In genomic region chr7:63933905-63934304, GRCm38 (mm10) we compare ENCODE assay signal across 14 mouse cellular contexts. TPM values are rescaled to one million over a fixed set of nuclear protein-coding genes. Genes with fewer than 3 reads are reported as not detected.
DNase-seq lines count a peak whose midpoint lies in the region; ATAC-seq and TF ChIP-seq lines count a peak whose summit lies in the region.
"Had no signal": no experiment of that assay in that cellular context is flagged by ENCODE, and none has a peak within 500 bp of the region (broad histone marks: within the 10 kb centered on the region; RNA-seq: fewer than 3 reads in every experiment).

No protein-coding gene starts in this region.

- dilution Hi-C loops in CH12.LX (cut with MboI; ENCODE audit: extremely low pct_ligation_motif_present, extremely low pct_unique_long_range_greater_than_20kb, low sequenced_read_pairs): no loop called here

- no peaks in the 10 kb centered on the region for H3K27me3 ChIP-seq in heart, adult 2 months (ENCODE audit: control insufficient read depth, insufficient read depth, low read length)
- no peaks in the 10 kb centered on the region for H3K27me3 ChIP-seq in CH12.LX (replicated peaks)
- H3K27me3 ChIP-seq in liver, embryonic 15.5 days: no peaks in the 10 kb centered on the region
- H3K27me3 ChIP-seq: embryonic facial prominence, embryonic 13.5 days; heart, embryonic 15.5 days; limb, embryonic 12.5 days; stomach, embryonic 15.5 days had no signal

- H3K9ac ChIP-seq in heart, adult 2 months (ENCODE audit: low read depth, low read length): peak overlapping the region; percentile 18
- H3K9ac ChIP-seq in CH12.LX (ENCODE audit: insufficient read depth, low read depth): no peak overlapping the region
- H3K9ac ChIP-seq in liver, embryonic 15.5 days: 0 out of 2 replicates have a peak overlapping the region, but pooled peaks have one; percentile 22
- H3K9ac ChIP-seq: embryonic facial prominence, embryonic 13.5 days; limb, embryonic 12.5 days; stomach, embryonic 15.5 days had no signal

- peak overlapping the region; percentile 4; the same call in 1 of the 2 replicates for H3K4me3 ChIP-seq in heart, adult 2 months
- H3K4me3 ChIP-seq in CH12.LX (replicated peaks in 1 of 3; ENCODE audit: low read depth in 2 of 3, low read length in 2 of 3, poor library complexity in 1 of 3): no peak overlapping the region
- peak overlapping the region; percentile 54 for H3K4me3 ChIP-seq in bone marrow, adult 2 months (replicated peaks; ENCODE audit: control insufficient read depth, low read depth, low read length)
- peak overlapping the region; percentile 91; the same call in 1 of the 2 replicates for H3K4me3 ChIP-seq in liver, embryonic 15.5 days (replicated peaks)
- H3K4me3 ChIP-seq: embryonic facial prominence, embryonic 13.5 days; heart, embryonic 15.5 days; limb, embryonic 12.5 days; stomach, embryonic 15.5 days had no signal

- TF ChIP-seq RAD21 in CH12.LX (IDR thresholded peaks at IDR 0.05; ENCODE audit: low read depth, low read length): no peak

- H3K36me3 ChIP-seq in heart, adult 2 months (ENCODE audit: control insufficient read depth, insufficient read depth, low read length): peaks cover 18% of the 10 kb centered on the region
- H3K36me3 ChIP-seq in CH12.LX (replicated peaks in 1 of 2; ENCODE audit: control insufficient read depth in 1 of 2, insufficient read depth in 1 of 2, low read length in 1 of 2): peaks cover 0 to 3% of the 10 kb centered on the region in 2 experiments
- no peaks in the 10 kb centered on the region for H3K36me3 ChIP-seq in liver, embryonic 15.5 days (replicated peaks)
- H3K36me3 ChIP-seq: embryonic facial prominence, embryonic 13.5 days; heart, embryonic 15.5 days; limb, embryonic 12.5 days; stomach, embryonic 15.5 days had no signal

- H3K4me2 ChIP-seq in CH12.LX (ENCODE audit: insufficient read depth, low read depth, poor library complexity, severe bottlenecking): no peak overlapping the region
- H3K4me2 ChIP-seq in liver, embryonic 15.5 days: peak overlapping the region; percentile 100
- H3K4me2 ChIP-seq: embryonic facial prominence, embryonic 13.5 days; heart, embryonic 15.5 days; limb, embryonic 12.5 days; stomach, embryonic 15.5 days had no signal

- intact Hi-C loops in heart, adult 2 months (cut with DNase I): loop anchor here (2.0 to 10.0 kb wide), 2 partner anchors 37 to 221 kb away; partner anchors contain the start of gene Trpm1
- intact Hi-C loops in heart, postnatal 10 days (cut with DNase I): loop anchor here (10.0 kb wide), 1 partner anchor 221 kb away; the partner anchor contains the start of gene Trpm1

- DNase-seq in heart, adult 2 months: peak in 1 of 2 experiments; percentile 37
- no peak for DNase-seq in heart, postnatal 10 days
- peak; percentile 28 for DNase-seq in CH12.LX (ENCODE audit: extremely low read depth)
- DNase-seq in frontal cortex, postnatal 25 days (ENCODE audit: low spot score in 2 of 2): no peak
- DNase-seq in layer of hippocampus, postnatal 10 days (ENCODE audit: low spot score in 2 of 2): no peak
- DNase-seq: kidney, adult 18-20 months had no signal

- peaks cover 28% of the 10 kb centered on the region for H3K4me1 ChIP-seq in heart, adult 2 months (ENCODE audit: control insufficient read depth, insufficient read depth, low read length)
- H3K4me1 ChIP-seq in CH12.LX (ENCODE audit: control insufficient read depth in 1 of 2, insufficient read depth in 2 of 2): peaks cover 7 to 46% of the 10 kb centered on the region in 2 experiments
- peaks cover 10% of the 10 kb centered on the region for H3K4me1 ChIP-seq in bone marrow, adult 2 months (ENCODE audit: control insufficient read depth, insufficient read depth, low read length)
- H3K4me1 ChIP-seq in liver, embryonic 15.5 days (replicated peaks): peaks cover 97% of the 10 kb centered on the region

- no peak for TF ChIP-seq CTCF in heart, adult 2 months (IDR thresholded peaks at IDR 0.05)
- TF ChIP-seq CTCF in CH12.LX (conservative IDR thresholded peaks at IDR 0.05 in 1 of 2, IDR thresholded peaks at IDR 0.05 in 1 of 2; ENCODE audit: low read depth in 2 of 2, low read length in 2 of 2): no peak
- no peak for TF ChIP-seq CTCF in bone marrow, adult 2 months (IDR thresholded peaks at IDR 0.05; ENCODE audit: control insufficient read depth, insufficient read depth, low read length)

- no peaks in the 10 kb centered on the region for H3K9me3 ChIP-seq in CH12.LX (replicated peaks; ENCODE audit: low read length)
- no peaks in the 10 kb centered on the region for H3K9me3 ChIP-seq in liver, embryonic 15.5 days (replicated peaks)
- H3K9me3 ChIP-seq: embryonic facial prominence, embryonic 13.5 days; heart, embryonic 15.5 days; limb, embryonic 12.5 days; stomach, embryonic 15.5 days had no signal

- ATAC-seq in liver, embryonic 15.5 days (ENCODE audit: insufficient read depth): no peak
- ATAC-seq: forebrain, embryonic 16.5 days had no signal

- in situ Hi-C loops in CH12.LX (cut with MboI; ENCODE audit: low pct_ligation_motif_present, low pct_unique_long_range_greater_than_20kb, low sequenced_read_pairs): no loop called here

- H3K79me2 ChIP-seq in heart, adult 2 months (replicated peaks; ENCODE audit: control insufficient read depth, insufficient read depth, low read length): peaks cover 7% of the 10 kb centered on the region
- peaks cover 9% of the 10 kb centered on the region for H3K79me2 ChIP-seq in CH12.LX (replicated peaks; ENCODE audit: control insufficient read depth, extremely low read depth, insufficient read depth, poor library complexity, severe bottlenecking)

- 64% methylated on average over 6 of the region's 6 CpGs for WGBS in heart, adult 2 months
- 32% methylated on average over 6 of the region's 6 CpGs for WGBS in bone marrow, adult 2 months
- 31% methylated on average over 6 of the region's 6 CpGs for WGBS in liver, embryonic 15.5 days (ENCODE audit: insufficient replicate concordance)

- TF ChIP-seq POLR2A in heart, adult 2 months (IDR thresholded peaks at IDR 0.05; ENCODE audit: insufficient read depth, low read depth, low read length): no peak
- no peak for TF ChIP-seq POLR2A in CH12.LX (IDR thresholded peaks at IDR 0.05; ENCODE audit: low read depth, low read length)
- no peak for TF ChIP-seq POLR2A in bone marrow, adult 2 months (IDR thresholded peaks at IDR 0.05; ENCODE audit: borderline replicate concordance, control insufficient read depth, low read depth, low read length)

- H3K27ac ChIP-seq in heart, adult 2 months: peak overlapping the region; percentile 96
- H3K27ac ChIP-seq in CH12.LX (ENCODE audit: insufficient read depth, low read depth): no peak overlapping the region
- peak overlapping the region; percentile 92 for H3K27ac ChIP-seq in bone marrow, adult 2 months (ENCODE audit: control insufficient read depth, insufficient read depth, low read depth, low read length, poor library complexity)
- H3K27ac ChIP-seq in liver, embryonic 15.5 days (replicated peaks): peak overlapping the region; percentile 95
- H3K27ac ChIP-seq: embryonic facial prominence, embryonic 13.5 days; heart, embryonic 15.5 days; limb, embryonic 12.5 days; stomach, embryonic 15.5 days had no signal

- TF ChIP-seq EP300 in heart, adult 2 months (IDR thresholded peaks at IDR 0.05; ENCODE audit: insufficient read depth, low read depth, low read length): no peak
- TF ChIP-seq EP300 in CH12.LX (IDR thresholded peaks at IDR 0.05; ENCODE audit: low read length): no peak

TF ChIP-seq in CH12.LX, 34 proteins besides CTCF, POLR2A, EP300 and RAD21:
- TF ChIP-seq NELFE (IDR thresholded peaks at IDR 0.05; ENCODE audit: low read depth, low read length) (no peak), MXI1 (IDR thresholded peaks at IDR 0.05; ENCODE audit: low read depth, low read length) (no peak), ZNF384 (IDR thresholded peaks at IDR 0.05; ENCODE audit: low read depth, low read length) (no peak), TCF12 (IDR thresholded peaks at IDR 0.05; ENCODE audit: low read depth, low read length) (no peak), JUN (IDR thresholded peaks at IDR 0.05; ENCODE audit: insufficient read depth, low read depth, low read length) (no peak), MEF2A (IDR thresholded peaks at IDR 0.05; ENCODE audit: borderline replicate concordance, low read depth, low read length) (no peak), SMC3 (IDR thresholded peaks at IDR 0.05; ENCODE audit: low read depth, low read length) (no peak), MAX (IDR thresholded peaks at IDR 0.05; ENCODE audit: low read length) (no peak), USF1 (IDR thresholded peaks at IDR 0.05; ENCODE audit: low read depth, low read length) (no peak), IRF4 (IDR thresholded peaks at IDR 0.05; ENCODE audit: low read depth, low read length) (no peak), BHLHE40 (IDR thresholded peaks at IDR 0.05; ENCODE audit: low read depth, low read length) (no peak), RCOR1 (conservative IDR thresholded peaks at IDR 0.05; ENCODE audit: low read depth, low read length) (no peak), E2F4 (IDR thresholded peaks at IDR 0.05; ENCODE audit: insufficient replicate concordance, low read depth, low read length) (no peak), HCFC1 (IDR thresholded peaks at IDR 0.05; ENCODE audit: low read depth, low read length) (no peak)

RNA-seq across cellular contexts. Expression of gene Klf13, which starts 4.8 kb away (rescaled TPM):
- total RNA-seq in heart, adult 2 months (2021): 10 to 100 TPM; 50.0 to 54.6 TPM
- polyA plus RNA-seq in heart, adult 2 months (2012; rRNA removed): 21.6 and 24.6 TPM in 2 replicates
- total RNA-seq in heart, postnatal 10 days (2021): 10 to 100 TPM; 63.9 to 96.0 TPM
- total RNA-seq in CH12.LX (2012; rRNA removed) (5.7 and 9.7 TPM in 2 replicates), CH12.LX (2014; rRNA removed) (1.2 and 1.7 TPM in 2 replicates)
- polyA plus RNA-seq in CH12.LX (2012; ENCODE audit: insufficient read length, low read depth): 3.7 TPM in 2 replicates
- polyA plus RNA-seq in bone marrow, adult 2 months (2011; ENCODE audit: insufficient read depth, insufficient read length, low replicate concordance, missing spikeins): 38.0 and 58.7 TPM in 2 replicates
- 15.3 and 15.6 TPM in 2 replicates for polyA plus RNA-seq in liver, embryonic 15.5 days (2015; fragmentation: Nextera tagmentation; extraction: Ambion mirVana)
- 100 to 1,000 TPM; 129 to 136 TPM for total RNA-seq in layer of hippocampus, postnatal 10 days (2021)

RNA-seq across cellular contexts. Expression of gene E030018B13Rik, which starts 17.2 kb away (rescaled TPM):
- not detected for total RNA-seq in heart, adult 2 months (2021)
- not detected in 2 replicates for polyA plus RNA-seq in heart, adult 2 months (2012; rRNA removed)
- not detected for total RNA-seq in heart, postnatal 10 days (2021)
- total RNA-seq in CH12.LX (2012; rRNA removed): not detected in 2 replicates
- not detected in 2 replicates for total RNA-seq in CH12.LX (2014; rRNA removed)
- polyA plus RNA-seq in CH12.LX (2012; ENCODE audit: insufficient read length, low read depth): not detected in 2 replicates
- not detected in 2 replicates for polyA plus RNA-seq in bone marrow, adult 2 months (2011; ENCODE audit: insufficient read depth, insufficient read length, low replicate concordance, missing spikeins)
- not detected in 2 replicates for polyA plus RNA-seq in liver, embryonic 15.5 days (2015; fragmentation: Nextera tagmentation; extraction: Ambion mirVana)
- not detected for total RNA-seq in layer of hippocampus, postnatal 10 days (2021)
- total RNA-seq: layer of hippocampus, postnatal 14 days had no signal
- polyA plus RNA-seq: embryonic facial prominence, embryonic 13.5 days; limb, embryonic 12.5 days had no signal

Comparison
In these comparisons a context has a peak if more than half of its experiments do, and no peak if none do; other contexts are left out.
1. H3K4me3 ChIP-seq: peak in heart, adult 2 months (single experiment), bone marrow, adult 2 months (single experiment) and liver, embryonic 15.5 days (single experiment); none in CH12.LX (0 of 3).
2. RNA of gene Klf13, which starts 4.8 kb away (total RNA-seq): 129 to 136 TPM in layer of hippocampus, postnatal 10 days, 63.9 to 96.0 TPM in heart, postnatal 10 days and 50.0 to 54.6 TPM in heart, adult 2 months; 1.2 to 9.7 TPM in CH12.LX; every median in the first group is over 4 times any median in the second.